Mouse (Mus musculus): Measurements from ENCODE around the gene Cenpc1.

The Cenpc1 gene

GRCm38 (mm10) chr5:86065101-86065875 lies at the start of gene Cenpc1:
Gene Cenpc1, minus strand, starts transcription at chr5:86065583.
- peak; percentile 98 for DNase-seq

- no peak for DNase-seq
Observed at GRCm38 (mm10) chr5:86113997-86114396, 48.6 kb upstream of the Cenpc1 start.

- DNase-seq: no peak
Observed at GRCm38 (mm10) chr5:86113037-86113436, 47.7 kb upstream of the Cenpc1 start.

DNA sequence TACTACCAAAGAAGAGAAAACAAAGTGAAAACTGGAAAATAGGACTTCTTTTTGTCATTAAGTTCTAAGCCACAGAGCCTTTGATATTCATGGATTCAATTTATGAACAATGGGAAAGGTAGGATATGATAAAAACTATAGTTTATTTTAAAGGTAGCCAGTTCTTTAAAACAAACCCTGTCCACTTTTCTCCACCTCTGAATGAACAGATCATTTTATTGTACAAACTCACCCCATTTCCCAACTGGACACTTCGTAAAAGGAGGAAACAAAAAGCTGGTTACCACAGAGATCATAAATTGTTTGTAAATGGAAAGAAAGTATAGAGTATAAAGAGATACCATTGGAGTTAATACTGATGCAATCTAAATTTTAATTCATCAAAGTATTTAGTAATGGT lies 45.7 kb upstream of the Cenpc1 start:
- DNase-seq: no peak

DNA sequence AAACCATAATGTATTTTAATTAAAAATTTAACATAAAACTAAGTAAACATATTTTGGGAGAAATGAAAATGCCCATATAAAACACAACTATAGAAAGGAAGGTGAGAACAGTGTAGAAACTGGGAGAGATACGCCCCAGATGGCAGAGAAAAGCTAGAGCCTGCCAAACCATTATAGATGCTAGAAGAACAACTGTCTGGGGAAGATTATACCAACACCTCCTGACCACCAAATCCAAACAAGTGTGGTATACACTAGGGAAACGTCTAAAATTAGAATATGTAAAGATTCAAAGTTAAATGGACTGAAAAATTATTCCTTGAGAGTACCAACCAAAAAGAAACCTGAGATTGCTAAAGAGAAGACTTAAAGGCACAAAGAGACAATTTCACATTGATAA lies 41.2 kb upstream of the Cenpc1 start:
- DNase-seq: no peak

GRCm38 (mm10) chr5:86102176-86102575 lies 36.8 kb upstream of the Cenpc1 start:
- DNase-seq: no peak

GRCm38 (mm10) chr5:86100621-86101020 lies 35.2 kb upstream of the Cenpc1 start:
- no peak for DNase-seq

GRCm38 (mm10) chr5:86098988-86099387 lies 33.6 kb upstream of the Cenpc1 start:
- no peak for DNase-seq

GRCm38 (mm10) chr5:86094754-86095153 lies 29.4 kb upstream of the Cenpc1 start:
- no peak for DNase-seq

GRCm38 (mm10) chr5:86086751-86087150 lies 21.4 kb upstream of the Cenpc1 start:
- peak; percentile 40 for DNase-seq

GRCm38 (mm10) chr5:86084979-86085378 lies 19.6 kb upstream of the Cenpc1 start:
- DNase-seq: no peak

DNA sequence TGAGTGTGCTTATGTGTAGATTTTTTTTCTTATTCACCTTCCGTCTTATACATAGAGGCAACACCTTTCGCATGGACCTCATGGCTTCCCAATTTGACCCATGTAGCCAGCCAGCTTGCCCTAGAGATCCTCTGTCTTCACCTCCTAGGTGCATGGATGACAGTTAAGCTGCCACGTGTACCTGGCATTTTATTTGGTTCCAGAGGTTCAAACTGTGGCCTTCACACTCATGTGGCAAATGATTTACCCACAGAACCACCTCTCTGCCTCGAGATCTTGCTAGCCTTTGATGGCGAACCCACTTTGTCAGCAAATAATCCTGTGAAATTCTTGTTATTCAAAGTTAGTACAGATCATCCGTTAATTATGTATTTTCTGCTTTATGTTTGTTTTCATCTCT lies 18.6 kb upstream of the Cenpc1 start:
- DNase-seq: no peak

DNA sequence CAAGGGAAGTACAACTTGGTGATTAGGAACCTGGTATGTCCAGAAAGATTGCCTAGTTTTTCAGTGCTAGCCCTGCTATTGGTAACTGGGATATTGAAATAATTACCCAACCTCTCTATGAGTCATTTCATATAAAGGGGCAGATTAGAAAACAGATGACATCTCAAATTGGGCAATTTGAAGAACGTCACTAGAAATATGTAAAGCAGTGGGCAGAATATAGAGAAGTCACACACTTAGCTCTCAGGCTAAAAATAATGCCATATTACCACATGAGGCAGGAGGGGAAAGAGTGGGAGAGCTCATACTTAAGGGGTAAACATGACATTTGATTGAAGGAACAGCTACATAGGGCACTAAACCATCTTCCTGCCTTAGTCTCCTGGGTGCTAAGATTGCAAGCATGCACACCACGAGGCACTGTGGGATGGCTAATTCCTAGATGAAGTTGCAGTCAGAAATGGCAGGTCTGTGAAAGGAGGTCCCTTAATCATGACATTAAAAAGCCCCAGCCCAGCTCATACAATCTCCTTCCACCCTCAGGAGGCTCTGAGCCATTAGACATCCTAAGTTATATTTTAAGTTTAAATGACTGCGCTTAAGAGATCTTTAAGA lies 13.4 kb upstream of the Cenpc1 start:
- no peak for DNase-seq

GRCm38 (mm10) chr5:86072756-86073386 lies 7.5 kb upstream of the Cenpc1 start:
- DNase-seq: no peak

GRCm38 (mm10) chr5:86071538-86071937 lies 6.2 kb upstream of the Cenpc1 start, which contains the start of gene Stap1:
Gene Stap1, plus strand, starts transcription at chr5:86071746.
- peak; percentile 70 for DNase-seq

- no peak for DNase-seq
Observed at GRCm38 (mm10) chr5:86069121-86069520, 3.7 kb upstream of the Cenpc1 start.

GRCm38 (mm10) chr5:86068451-86068850 lies 3.1 kb upstream of the Cenpc1 start:
- no peak for DNase-seq

- DNase-seq: peak; percentile 93
Observed at GRCm38 (mm10) chr5:86066551-86066929, 1.2 kb upstream of the Cenpc1 start.

DNA sequence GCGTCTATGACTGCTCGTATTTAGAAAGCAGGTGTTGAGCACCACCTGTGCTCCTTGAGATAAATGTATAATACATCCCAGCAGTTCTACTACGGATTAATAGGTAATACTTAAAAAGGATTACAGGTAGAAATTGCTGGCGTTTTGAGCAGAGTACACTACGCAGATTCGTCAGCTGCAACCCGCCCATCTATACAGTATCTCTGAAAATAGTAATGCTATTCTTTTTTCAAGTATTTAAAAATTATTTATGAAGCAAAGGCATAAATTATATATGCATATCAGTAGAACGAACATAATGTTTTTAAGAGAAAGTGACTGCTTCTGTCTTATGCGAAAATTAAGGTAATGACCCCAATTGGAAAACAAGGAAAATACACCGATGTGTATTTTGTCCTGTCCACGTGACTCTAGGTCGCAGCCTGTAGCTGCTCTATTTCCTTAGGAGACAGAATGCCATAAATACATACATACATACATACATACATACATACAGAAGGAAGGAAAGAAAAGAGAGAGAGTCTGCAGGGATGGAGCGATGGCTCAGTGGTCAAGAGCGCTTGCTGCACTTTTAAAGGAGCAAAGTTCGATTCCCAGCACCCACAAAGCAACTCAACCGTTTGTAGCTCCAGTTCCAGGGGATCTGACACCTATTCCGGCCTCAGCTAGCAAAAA lies 630 bp upstream of the Cenpc1 start:
- DNase-seq: no peak

GRCm38 (mm10) chr5:86063501-86063900 lies 1.9 kb downstream of the Cenpc1 start:
- DNase-seq: no peak

- no peak for DNase-seq
Observed at GRCm38 (mm10) chr5:86029820-86030219, 35.6 kb downstream of the Cenpc1 start.

GRCm38 (mm10) chr5:85996545-85997510 lies 68.6 kb downstream of the Cenpc1 start:
- no peak for DNase-seq

Data from thymus, postnatal 25 days (tissue).